Mouse (Mus musculus): ENCODE measurements at regions not wholly inside any gene's neighbourhood (a gene's known extent, or its start where the extent isn't known, plus 50 kb on each side); places are given as distances from the start of the nearest gene placed in this dataset.

DNA sequence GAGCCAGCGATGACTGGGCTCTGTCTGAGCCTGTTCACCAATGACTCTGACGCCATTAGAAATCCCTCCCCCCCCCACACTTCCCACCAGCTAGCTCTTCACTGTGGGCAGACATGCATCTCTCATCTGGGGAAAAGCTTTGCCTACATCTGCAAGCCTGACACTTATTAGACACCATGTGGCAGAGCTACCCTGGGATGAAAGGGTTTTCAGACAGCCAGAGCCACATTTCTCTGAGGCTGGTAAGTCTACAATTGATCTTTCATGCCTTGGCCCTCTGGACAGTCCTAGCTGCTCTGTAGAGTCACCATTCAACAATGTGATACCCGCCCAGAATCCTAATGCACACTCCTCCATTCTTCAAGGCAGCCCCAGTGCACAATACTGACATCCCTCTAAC lies 72.8 kb upstream of the Rgma start:
- H3K4me1 ChIP-seq (replicated peaks): peaks cover 44% of the 10 kb centered on the region
- no peak overlapping the region for H3K9ac ChIP-seq
- H3K36me3 ChIP-seq: no peaks in the 10 kb centered on the region
- H3K4me2 ChIP-seq: no peak overlapping the region
- H3K27ac ChIP-seq: peak overlapping the region; percentile 73
- 37% methylated on average over 3 of the region's 3 CpGs for WGBS
- H3K9me3 ChIP-seq: no peaks in the 10 kb centered on the region
- H3K27me3 ChIP-seq: no peaks in the 10 kb centered on the region
- peak; percentile 73 for ATAC-seq (ENCODE audit: low FRiP score)
- H3K4me3 ChIP-seq: no peak overlapping the region

DNA sequence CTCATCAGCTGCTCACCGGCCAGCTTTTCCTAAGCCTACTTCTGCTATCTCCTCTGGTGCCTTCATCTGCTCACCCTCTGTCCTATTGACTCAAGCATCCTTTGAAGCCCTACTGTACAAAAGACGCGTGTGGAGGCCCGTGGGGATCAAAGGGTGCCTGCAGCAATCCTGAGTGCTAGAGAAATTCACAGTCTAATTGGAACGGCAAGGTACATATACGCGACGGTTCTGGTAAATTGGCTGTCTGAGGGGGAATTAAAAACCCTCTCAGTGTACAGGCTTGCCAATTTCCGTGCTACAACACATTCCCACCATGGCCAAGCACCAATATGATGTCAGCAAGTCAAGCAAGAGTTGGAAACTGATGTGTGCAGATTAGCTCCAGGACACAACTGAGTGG lies 71.5 kb upstream of the Rgma start:
- H3K9ac ChIP-seq: no peak overlapping the region
- no peak for ATAC-seq (ENCODE audit: low FRiP score)
- no peak overlapping the region for H3K4me3 ChIP-seq
- no peaks in the 10 kb centered on the region for H3K36me3 ChIP-seq
- 15% methylated on average over 9 of the region's 9 CpGs for WGBS
- peaks cover 53% of the 10 kb centered on the region for H3K4me1 ChIP-seq (replicated peaks)
- H3K4me2 ChIP-seq: no peak overlapping the region
- H3K27me3 ChIP-seq: no peaks in the 10 kb centered on the region
- H3K9me3 ChIP-seq: no peaks in the 10 kb centered on the region
- peak overlapping the region; percentile 58; the same call in 1 of the 2 replicates for H3K27ac ChIP-seq

DNA sequence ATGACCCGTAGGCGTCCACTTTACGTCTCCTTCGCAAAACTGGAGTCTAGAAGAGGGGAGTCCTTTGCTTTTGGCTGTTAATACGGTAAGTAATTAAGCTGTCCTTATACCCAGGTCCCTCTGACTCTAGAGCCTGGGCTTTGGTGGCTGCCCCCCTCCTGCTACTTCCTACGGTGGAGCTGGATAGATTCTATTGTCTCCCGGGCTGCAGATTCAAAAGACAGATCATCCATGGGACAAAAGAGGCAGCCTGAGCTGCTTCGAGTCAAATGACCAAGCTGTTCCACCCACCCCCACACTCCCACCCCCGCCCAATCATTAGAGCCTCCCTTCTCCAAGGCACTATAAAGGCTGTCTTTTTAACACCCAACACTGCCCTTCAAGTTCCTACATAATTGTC lies 70.5 kb upstream of the Rgma start:
- 9% methylated on average over 9 of the region's 9 CpGs for WGBS
- Histone ChIP-seq H3K4me3 (no peak overlapping the region), H3K27me3 (no peaks in the 10 kb centered on the region), H3K4me2 (peak overlapping the region; percentile 11; the same call in 1 of the 2 replicates), H3K9ac (no peak overlapping the region), H3K9me3 (no peaks in the 10 kb centered on the region), H3K27ac (peak overlapping the region; percentile 71; the same call in 1 of the 2 replicates), H3K36me3 (no peaks in the 10 kb centered on the region), H3K4me1 (replicated peaks) (peaks cover 53% of the 10 kb centered on the region)
- ATAC-seq (ENCODE audit: low FRiP score): no peak; the same call in 1 of the 2 replicates

DNA sequence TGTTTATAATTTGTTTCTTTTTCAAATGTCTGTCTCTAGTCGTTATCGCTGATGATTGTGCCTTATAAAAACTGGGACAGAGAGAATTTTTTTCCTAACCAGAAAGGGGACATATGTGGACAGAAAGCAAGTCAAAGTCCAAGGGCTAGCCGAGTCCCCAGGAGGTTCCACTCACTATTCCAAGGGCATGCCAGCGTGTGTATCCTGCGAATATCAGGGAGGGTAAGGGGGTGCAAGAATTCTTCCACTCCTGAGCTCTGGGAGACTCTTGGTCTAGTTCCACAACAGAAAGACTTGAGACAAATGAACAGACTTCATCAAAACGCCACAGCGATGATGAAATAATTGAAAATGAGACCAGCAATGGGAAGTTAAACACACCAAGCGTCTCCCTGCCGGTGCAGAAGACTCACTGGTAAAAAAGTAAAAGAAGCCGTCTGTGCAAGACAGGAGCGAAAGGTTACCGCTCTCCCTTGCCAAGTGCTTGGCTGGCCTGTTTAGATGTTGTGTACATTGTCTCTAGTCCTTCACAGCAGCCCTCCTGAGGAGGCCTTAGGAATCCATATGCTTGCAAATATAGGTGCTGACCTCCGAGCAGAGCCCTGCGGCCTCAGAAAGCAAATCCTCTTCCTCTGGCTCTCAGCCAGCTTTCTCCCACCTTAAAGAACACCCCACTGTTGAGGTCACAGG lies 69.9 kb upstream of the Rgma start:
- H3K4me2 ChIP-seq: peak overlapping the region; percentile 15; the same call in 1 of the 2 replicates
- peak overlapping the region; percentile 71 for H3K27ac ChIP-seq
- no peaks in the 10 kb centered on the region for H3K9me3 ChIP-seq
- WGBS: 13% methylated on average over 14 of the region's 14 CpGs
- H3K4me3 ChIP-seq: no peak overlapping the region
- H3K4me1 ChIP-seq (replicated peaks): peaks cover 53% of the 10 kb centered on the region
- H3K27me3 ChIP-seq: no peaks in the 10 kb centered on the region
- no peaks in the 10 kb centered on the region for H3K36me3 ChIP-seq
- H3K9ac ChIP-seq: 0 out of 2 replicates have a peak overlapping the region, but pooled peaks have one; percentile 8
- no peak for ATAC-seq (ENCODE audit: low FRiP score)

DNA sequence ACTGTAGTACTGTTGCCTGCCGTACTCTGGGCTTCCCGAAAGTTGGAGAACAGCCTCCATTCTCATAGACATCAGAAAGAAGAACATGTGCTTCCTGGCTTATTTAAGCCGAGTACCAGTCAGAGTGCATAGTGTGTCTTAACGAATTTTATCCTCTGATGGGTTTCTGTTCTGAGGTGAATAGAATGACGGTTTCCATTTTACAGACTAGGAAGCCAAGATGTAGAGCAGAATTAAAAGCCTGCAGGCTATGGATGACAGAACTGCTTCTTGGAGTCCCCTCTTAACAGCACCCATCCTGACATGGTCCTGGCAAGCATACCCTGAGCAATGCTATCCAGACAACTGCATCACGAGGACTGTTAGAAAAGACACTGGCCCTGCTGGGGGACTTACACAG lies 69.0 kb upstream of the Rgma start:
- Histone ChIP-seq H3K9me3 (no peaks in the 10 kb centered on the region), H3K27me3 (no peaks in the 10 kb centered on the region), H3K27ac (no peak overlapping the region; the same call in 1 of the 2 replicates), H3K4me2 (no peak overlapping the region), H3K36me3 (no peaks in the 10 kb centered on the region), H3K9ac (no peak overlapping the region), H3K4me3 (no peak overlapping the region), H3K4me1 (replicated peaks) (peaks cover 53% of the 10 kb centered on the region)
- 50% methylated on average over 6 of the region's 6 CpGs for WGBS
- no peak for ATAC-seq (ENCODE audit: low FRiP score)

DNA sequence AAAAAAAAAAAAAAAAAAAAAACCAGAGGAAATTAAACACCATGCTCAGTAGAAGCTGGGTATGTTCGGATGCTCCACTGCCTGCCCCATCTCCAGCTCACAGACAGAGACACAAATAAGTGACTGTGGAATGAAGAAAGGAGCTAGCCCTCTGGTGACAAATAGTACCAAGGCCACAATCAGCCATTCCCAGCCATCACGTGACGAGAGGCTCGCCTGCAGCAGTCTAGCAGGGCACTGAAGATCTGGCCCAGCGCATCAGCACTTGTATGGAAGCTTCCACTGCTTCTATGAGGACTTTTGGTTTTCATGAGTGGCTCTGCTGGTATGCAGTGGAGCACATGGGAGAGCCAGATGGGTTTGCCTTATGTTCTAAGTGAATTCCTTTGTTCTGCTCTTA lies 68.6 kb upstream of the Rgma start:
- 42% methylated on average over 5 of the region's 5 CpGs for WGBS
- H3K4me1 ChIP-seq (replicated peaks): peaks cover 53% of the 10 kb centered on the region
- no peak for ATAC-seq (ENCODE audit: low FRiP score)

DNA sequence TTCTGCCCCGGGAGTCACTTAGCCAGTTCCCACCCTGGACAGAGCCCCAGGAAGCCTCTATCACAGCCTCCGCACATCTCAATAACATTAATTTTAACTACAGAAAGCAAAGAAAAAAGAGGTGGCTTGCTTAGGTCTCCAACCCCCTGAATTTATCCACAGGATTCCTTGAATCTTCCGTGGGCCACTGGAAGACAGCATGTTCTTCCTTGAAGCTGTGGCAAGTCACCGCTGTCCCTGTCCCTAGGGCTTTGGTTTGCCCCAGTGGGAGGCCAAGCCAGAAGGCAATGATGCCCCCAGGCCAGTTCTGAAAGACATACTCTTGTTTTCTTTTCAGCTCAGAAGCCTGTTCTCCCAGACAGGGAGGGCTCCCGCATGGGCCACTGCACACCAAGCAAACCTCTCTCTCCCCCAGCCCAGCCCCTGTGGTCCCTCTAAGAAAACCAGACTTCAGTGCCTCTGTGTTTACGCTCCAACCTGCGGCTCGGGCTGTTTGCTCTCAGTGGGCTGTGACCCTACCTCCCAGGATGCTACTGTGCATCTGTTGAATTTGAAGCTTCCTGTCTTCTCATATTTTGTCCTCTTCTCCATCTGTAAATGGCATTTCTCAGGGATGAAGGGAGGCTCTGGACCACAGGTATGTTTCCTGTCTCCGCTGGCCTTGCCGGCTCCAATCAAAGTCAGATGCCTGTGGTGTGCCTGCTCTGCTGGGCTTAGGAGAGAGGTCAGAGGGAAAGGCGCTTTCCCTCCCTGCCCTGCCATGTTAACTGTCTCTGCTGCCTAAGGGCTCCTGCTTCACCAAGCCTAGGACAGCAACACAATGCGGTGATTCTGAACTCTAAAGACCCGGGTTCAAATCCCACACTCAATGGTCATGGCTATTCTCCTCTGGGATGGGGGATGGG lies 67.5 kb upstream of the Rgma start:
- Histone ChIP-seq H3K27me3 (no peaks in the 10 kb centered on the region), H3K9me3 (no peaks in the 10 kb centered on the region), H3K9ac (no peak overlapping the region), H3K4me3 (no peak overlapping the region), H3K27ac (0 out of 2 replicates have a peak overlapping the region, but pooled peaks have one; percentile 2), H3K36me3 (no peaks in the 10 kb centered on the region), H3K4me1 (replicated peaks) (peaks cover 45% of the 10 kb centered on the region), H3K4me2 (no peak overlapping the region)
- 37% methylated on average over 13 of the region's 13 CpGs for WGBS
- no peak for ATAC-seq (ENCODE audit: low FRiP score)

More for the DNA sequence above, 68.6 kb upstream of the Rgma start:
- H3K27ac ChIP-seq: no peak overlapping the region
- H3K36me3 ChIP-seq: no peaks in the 10 kb centered on the region
- no peak overlapping the region for H3K9ac ChIP-seq
- H3K27me3 ChIP-seq: no peaks in the 10 kb centered on the region
- no peak overlapping the region for H3K4me3 ChIP-seq
- H3K9me3 ChIP-seq: no peaks in the 10 kb centered on the region
- no peak overlapping the region for H3K4me2 ChIP-seq

DNA sequence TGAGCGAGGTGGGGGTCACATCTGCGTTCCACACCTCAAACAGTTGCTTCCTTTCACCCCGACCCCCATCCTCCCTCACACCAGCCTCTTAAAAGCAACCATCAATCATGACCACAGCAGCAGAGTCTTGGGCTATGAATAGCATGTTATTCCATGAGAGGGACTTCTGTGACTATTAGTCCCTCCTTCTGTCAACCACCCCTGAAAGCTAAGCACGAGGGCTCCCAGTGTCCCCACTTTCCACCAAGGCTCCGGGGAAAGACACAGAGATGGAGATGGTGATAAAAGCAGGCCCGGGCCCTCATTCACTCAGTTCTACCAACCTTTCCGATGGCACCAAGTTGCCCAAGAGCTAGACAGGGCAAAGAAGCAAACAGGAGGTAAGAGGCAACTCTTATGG lies 66.3 kb upstream of the Rgma start:
- H3K4me1 ChIP-seq (replicated peaks): peaks cover 41% of the 10 kb centered on the region
- no peak overlapping the region for H3K4me3 ChIP-seq
- no peaks in the 10 kb centered on the region for H3K36me3 ChIP-seq
- no peak for ATAC-seq (ENCODE audit: low FRiP score)
- WGBS: 61% methylated on average over 7 of the region's 7 CpGs
- H3K27me3 ChIP-seq: no peaks in the 10 kb centered on the region
- no peak overlapping the region for H3K27ac ChIP-seq
- no peak overlapping the region for H3K9ac ChIP-seq
- no peaks in the 10 kb centered on the region for H3K9me3 ChIP-seq
- no peak overlapping the region for H3K4me2 ChIP-seq

DNA sequence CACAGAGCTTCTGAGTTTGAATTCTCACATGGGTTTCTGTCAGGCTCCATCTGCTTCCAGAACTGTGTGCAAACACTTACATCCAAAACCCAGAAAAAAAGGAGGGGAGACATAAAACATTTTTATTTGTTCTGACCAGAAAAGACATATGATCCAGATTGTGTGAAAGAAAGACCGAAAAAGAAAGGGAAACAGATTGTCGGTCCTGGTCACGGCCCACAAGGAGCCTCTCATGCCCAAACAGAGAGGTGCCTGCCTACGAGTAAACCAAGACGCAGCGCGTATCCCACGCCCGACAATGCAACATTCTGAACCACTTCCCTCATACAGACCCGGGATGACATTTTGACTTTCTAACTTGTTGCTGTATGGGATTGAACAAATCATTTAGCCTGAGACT lies 65.3 kb upstream of the Rgma start:
- Histone ChIP-seq H3K36me3 (no peaks in the 10 kb centered on the region), H3K4me2 (no peak overlapping the region), H3K9me3 (no peaks in the 10 kb centered on the region), H3K9ac (no peak overlapping the region), H3K4me1 (replicated peaks) (peaks cover 31% of the 10 kb centered on the region), H3K4me3 (no peak overlapping the region), H3K27ac (no peak overlapping the region), H3K27me3 (no peaks in the 10 kb centered on the region)
- ATAC-seq (ENCODE audit: low FRiP score): no peak
- 96% methylated on average over 10 of the region's 10 CpGs for WGBS

DNA sequence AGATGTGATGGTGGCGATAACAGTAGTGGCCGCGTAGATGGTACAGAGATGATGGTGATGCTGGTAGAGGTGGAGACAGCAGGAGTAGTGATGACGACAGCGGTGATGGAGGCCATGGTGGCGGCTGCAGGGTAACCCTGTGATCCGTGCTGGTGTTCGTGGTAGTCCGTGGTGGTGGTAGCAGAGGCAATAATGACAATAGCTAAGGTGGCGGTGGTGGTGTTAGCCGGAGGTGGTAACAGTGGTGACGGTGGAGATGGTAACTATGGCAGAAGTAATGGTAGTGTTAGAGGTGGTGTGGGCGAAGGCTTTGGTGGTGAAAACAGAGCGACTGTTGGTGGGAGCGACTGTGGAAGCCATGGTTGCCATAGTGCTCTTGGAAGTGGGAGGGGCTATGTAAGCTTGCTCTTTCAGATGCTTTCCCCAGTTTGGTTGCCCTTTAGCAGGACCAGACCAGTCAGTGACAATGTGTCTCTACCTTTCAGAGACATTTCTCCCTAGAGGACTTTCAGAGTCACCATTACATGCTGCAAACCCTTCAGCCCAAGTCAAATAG lies 64.7 kb upstream of the Rgma start:
- Histone ChIP-seq H3K4me3 (no peak overlapping the region), H3K4me2 (no peak overlapping the region), H3K36me3 (no peaks in the 10 kb centered on the region), H3K9ac (no peak overlapping the region), H3K27ac (no peak overlapping the region), H3K4me1 (replicated peaks) (peaks cover 25% of the 10 kb centered on the region), H3K9me3 (no peaks in the 10 kb centered on the region), H3K27me3 (no peaks in the 10 kb centered on the region)
- WGBS: 97% methylated on average over 15 of the region's 15 CpGs
- no peak for ATAC-seq (ENCODE audit: low FRiP score)

DNA sequence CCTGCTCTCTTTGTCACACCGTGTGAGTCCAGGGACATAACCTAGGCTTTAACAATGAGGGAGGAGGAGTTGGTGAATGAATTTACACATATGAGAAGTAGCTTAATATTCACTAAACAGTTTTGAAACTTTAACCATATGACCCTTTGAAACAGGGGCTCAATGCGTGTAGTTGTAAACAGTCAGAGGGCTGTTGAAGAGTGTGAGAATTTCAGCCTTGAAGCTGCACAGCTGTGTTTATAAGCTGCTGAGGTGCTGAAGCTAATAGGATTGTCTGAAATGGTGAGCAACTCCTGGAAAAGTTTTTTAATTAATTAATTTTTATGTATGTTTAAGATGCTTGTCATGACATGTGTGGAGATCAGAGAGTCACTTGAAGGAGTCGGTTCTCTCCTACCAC lies 59.8 kb upstream of the Rgma start:
- WGBS: 78% methylated on average over 3 of the region's 3 CpGs
- Histone ChIP-seq H3K36me3 (no peaks in the 10 kb centered on the region), H3K4me1 (replicated peaks) (no peaks in the 10 kb centered on the region; the same call in 1 of the 2 replicates), H3K9ac (no peak overlapping the region), H3K27me3 (no peaks in the 10 kb centered on the region), H3K4me2 (no peak overlapping the region), H3K27ac (no peak overlapping the region), H3K9me3 (no peaks in the 10 kb centered on the region), H3K4me3 (no peak overlapping the region)
- no peak for ATAC-seq (ENCODE audit: low FRiP score)

DNA sequence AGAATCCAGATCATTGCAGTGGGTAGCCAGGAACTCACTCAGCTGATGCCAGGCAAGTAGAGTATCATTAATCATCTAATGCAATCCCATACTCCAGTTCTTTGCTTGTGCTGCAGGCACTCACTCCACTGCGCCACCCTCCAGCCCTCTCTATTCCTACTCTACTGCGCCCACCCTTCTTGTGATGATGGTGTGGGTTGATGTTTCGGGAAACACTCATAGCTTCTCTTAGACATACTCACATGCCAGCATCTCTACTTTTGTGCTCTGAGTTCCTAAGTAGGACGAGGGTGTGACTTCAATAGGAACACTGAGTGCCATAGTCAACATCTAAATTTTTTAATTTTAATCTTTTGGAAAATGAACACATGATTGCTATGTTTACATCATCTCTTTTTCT lies 57.7 kb upstream of the Rgma start:
- no peak overlapping the region for H3K9ac ChIP-seq
- H3K9me3 ChIP-seq: no peaks in the 10 kb centered on the region
- ATAC-seq (ENCODE audit: low FRiP score): no peak
- H3K36me3 ChIP-seq: no peaks in the 10 kb centered on the region
- H3K27me3 ChIP-seq: no peaks in the 10 kb centered on the region
- 95% methylated on average over 4 of the region's 4 CpGs for WGBS
- H3K27ac ChIP-seq: no peak overlapping the region
- no peak overlapping the region for H3K4me3 ChIP-seq
- H3K4me2 ChIP-seq: no peak overlapping the region
- no peaks in the 10 kb centered on the region; the same call in 1 of the 2 replicates for H3K4me1 ChIP-seq (replicated peaks)

Measured in hindbrain, embryonic 13.5 days (tissue).